Mouse (Mus musculus) spleen, adult 2 months (tissue): ENCODE measurements around the gene Atxn1.

Source experiments
- CTCF ChIP-seq: fragments of 200-500 bp; IDR thresholded peaks from 2 replicates; pipeline ENCODE4 v1.5.1; 2011; ENCODE audit warnings: mild to moderate bottlenecking, inconsistent platforms; ENCODE audit not compliant: insufficient read depth, insufficient read length, insufficient replicate concordance; ENCODE audit errors: extremely low read depth
- POLR2A ChIP-seq: fragments of 200-500 bp; IDR thresholded peaks from 2 replicates; pipeline ENCODE4 v1.6.1; 2011; ENCODE audit warnings: low read depth, low read length, inconsistent platforms

GRCm38 (mm10) chr13:45687581-45687980 is 277.2 kb downstream of the Atxn1 start:
- TF ChIP-seq CTCF = no peak
- TF ChIP-seq POLR2A = no peak
